Mouse (Mus musculus): Measurements from ENCODE around the gene Ropn1.
A peak's percentile ranks its signal among the peaks of the same experiment; 100 is the strongest.
"Not testable (repeated sequence)": the region's sequence is repeated elsewhere in the genome, so short reads cannot be mapped to it uniquely, and the experiment has no call there.

Ropn1 gene

DNA sequence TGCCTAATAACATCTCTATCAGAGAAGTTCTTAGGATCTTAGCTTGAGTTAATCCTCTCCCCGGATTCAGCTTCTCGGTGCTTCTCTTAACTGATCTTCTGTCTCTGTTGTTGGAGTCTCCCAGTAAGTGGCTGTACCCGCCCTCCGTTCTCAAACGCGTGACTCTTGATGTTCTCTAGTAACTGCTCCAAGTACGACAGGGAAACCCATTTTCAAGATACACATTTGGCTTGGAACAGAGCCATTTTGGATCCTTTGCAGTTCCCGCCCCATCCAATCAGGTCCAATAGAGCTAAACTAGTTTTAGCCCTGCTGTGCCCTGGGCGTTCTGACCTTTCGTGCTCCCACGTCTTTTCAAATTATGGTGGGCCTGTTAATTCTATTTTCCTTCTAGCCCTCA, 41.4 kb downstream of the Ropn1 start:
- peak; percentile 7 for DNase-seq

DNA sequence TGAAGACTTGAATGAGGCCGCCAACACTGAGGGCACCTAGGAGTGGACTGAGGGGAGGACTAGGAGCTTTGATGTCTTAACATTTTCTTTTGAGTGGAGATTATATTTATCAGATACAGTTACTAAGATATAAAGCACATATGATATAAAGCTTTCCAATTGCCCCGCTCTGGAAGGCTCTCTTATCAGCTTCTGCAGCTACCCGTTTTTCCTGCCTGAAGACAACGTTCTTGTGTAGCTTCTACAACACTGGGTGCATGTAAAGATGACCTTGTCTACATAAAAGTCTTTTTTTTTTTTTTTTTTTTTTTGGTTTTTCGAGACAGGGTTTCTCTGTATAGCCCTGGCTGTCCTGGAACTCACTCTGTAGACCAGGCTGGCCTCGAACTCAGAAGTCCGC, 44.8 kb downstream of the Ropn1 start:
- DNase-seq = no peak

DNA sequence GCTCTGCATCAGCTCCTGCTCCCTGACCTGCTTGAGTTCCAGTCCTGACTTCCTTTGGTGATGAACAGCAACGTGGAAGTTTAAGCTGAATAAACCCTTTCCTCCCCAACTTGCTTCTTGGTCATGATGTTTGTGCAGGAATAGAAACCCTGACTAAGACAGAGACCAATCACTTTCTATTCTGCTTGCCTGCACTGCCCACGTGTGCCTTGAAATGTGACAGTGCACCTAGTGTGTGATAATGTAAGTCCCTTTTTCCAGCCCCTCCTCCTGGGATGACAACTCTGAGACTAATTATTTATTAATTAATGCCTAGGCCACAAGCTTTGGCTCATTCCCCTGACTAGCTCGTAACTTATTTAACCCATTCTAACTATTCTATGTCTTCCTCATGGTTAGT, 49.0 kb downstream of the Ropn1 start:
- not testable (repeated sequence) for DNase-seq

DNA sequence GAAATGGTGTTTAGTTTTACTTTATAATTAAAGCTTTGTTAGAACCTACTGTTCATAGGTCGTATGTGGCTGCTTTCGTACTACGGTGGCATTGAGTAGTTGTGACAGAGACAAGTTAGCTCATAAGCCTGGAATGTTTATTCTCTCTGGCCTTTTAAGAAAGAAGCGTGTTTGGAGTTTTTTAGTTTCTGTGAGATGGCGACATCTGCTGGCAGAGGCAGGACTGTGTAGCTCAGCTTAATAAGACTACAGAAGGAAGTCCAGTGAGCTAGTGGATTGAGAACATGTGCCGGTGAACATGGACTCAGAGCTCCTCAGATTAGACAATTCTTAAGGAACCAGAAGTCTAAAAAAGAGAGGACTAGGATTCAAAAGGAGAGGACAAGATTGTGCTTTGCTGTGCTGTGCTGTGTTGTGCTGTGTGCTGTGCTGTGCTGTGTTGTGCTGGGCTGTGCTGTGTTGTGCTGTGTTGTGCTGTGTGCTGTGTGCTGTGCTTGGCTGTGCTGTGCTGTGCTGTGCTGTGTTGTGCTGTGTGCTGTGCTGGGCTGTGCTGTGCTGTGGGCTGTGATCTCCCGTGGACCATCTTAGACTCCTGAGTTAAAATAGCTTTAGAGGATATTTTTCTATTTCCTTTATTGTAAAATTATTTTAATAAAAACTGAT, 50.6 kb downstream of the Ropn1 start:
- DNase-seq = peak; percentile 78

DNA sequence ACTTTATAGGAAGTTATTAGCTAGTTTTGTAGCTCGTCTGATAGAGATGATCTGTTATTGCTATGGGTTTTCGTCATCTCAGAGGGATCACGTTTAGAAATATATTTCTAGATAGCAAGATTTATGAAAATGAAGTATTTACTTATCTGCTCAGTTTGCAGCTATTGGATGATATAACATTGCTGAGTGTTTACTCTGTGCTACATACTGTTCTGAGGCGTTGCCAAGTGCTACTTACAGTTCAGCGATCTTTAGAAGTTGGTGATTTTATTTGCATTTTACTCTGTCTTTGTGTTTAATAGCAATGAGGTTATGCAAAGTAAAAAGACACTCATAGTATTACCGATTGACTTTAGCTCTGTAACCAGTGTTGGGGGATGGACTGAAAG, 51.1 kb downstream of the Ropn1 start:
- no peak for DNase-seq

DNA sequence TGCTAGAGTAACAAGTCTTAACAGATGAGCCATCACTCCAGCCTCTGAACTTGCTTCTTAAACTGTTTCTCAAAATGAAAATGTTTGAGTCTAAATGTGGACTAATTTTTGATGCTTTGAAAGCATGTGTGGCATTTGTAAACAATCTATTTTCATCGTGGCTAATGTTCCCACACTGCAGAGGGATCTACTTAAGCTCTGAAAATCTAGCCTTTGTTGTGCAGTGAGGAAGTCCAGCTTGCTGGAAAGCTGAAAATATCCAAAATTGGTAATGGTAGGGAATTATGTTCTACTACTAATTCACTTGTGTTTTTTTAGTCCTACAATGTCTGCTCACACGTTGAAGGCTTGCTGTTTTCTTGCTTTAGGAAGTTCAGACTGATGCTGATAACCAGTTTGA, 56.3 kb downstream of the Ropn1 start:
- DNase-seq = no peak

GRCm38 (mm10) chr16:34706487-34706946, 56.8 kb downstream of the Ropn1 start:
- DNase-seq = no peak

DNA sequence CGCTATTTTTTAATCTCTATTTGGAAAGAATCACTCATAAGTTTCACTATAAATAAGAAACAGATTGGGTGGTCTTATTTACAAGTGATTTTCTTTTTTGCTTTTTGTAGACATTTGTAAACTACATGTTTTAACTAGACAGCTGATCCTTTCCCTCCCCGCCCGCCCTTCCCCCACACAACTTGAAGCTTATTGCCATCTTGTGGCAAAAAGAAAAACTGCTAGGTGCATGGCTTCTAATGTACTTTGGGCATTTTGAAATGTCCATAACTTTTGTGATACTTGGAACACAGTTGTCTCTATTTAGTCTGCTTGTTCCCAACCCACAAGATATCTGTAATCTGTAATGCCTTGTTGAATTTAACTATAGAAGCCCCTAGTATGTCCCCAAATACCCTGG, 61.8 kb downstream of the Ropn1 start:
- DNase-seq = no peak

DNA sequence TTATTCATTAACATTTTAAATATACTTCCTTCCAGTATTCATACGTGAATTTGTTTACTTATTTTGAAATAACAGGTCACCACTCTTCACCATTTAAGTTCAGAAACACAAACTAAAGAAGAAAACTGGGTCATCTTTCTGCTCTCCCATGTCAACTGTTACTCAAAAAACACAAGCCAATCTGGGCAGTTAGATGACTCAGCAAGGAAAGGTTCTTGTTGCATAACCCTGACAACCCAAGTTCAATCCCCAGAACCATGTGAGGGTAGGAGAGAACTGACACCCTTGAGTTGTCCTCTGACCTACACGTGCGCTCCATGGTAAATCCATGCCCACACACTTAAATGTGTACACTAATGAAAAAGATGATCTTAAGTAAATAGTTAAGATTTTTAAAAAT, 75.4 kb downstream of the Ropn1 start:
- DNase-seq = no peak

Data from kidney, adult 18-20 months (tissue).